Mouse (Mus musculus): Measurements from ENCODE around the gene Gm49027. TPM values are rescaled to one million over a fixed set of nuclear protein-coding genes. Genes with fewer than 3 reads are reported as not detected.

The Gm49027 gene
- polyA plus RNA-seq (2012; rRNA removed) = 5.6 and 6.2 TPM in 2 replicates

DNA sequence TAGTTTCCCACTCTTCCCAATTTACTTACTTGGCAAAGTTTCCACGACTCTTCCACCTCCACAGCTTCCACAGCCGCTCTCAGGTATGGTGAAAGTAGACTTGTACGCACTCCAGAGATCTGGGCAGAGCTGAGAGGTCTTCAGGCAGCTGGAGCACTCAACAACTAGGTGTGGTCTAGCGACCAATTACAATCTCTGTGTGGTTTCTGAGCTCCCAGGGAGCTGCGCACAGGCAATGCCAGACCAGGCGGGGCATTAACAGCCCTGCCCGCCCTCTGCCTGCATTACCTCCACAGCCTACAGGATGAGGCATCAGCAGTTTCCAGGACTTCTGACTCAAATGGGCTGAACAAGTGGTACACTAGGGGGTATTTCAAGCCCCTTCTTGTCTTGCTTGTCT lies at the start of gene Gm49027:
Gene Gm49027 (minus strand): TSS at position 208 of the 400 bp plus-strand sequence.
- H3K27ac ChIP-seq (ENCODE audit: insufficient read depth, low read length) = no peak within 1 kb of the TSS
- H3K4me1 ChIP-seq (ENCODE audit: control insufficient read depth, insufficient read depth, low read length) = no peaks in the 10 kb centered on the region
- TF ChIP-seq CTCF (IDR thresholded peaks at IDR 0.05; ENCODE audit: borderline replicate concordance, insufficient read depth, low read depth, low read length) (no peak), POLR2A (IDR thresholded peaks at IDR 0.05; ENCODE audit: borderline replicate concordance, insufficient read depth, low read length) (no peak)
- DNase-seq = peak in 1 of 2 experiments; percentile 8
- peak within 1 kb of the TSS; percentile 72 for H3K4me3 ChIP-seq (replicated peaks; ENCODE audit: insufficient read depth, low read depth, low read length)
- WGBS = 85% methylated on average over 7 of the region's 7 CpGs
- no peaks in the 10 kb centered on the region for H3K27me3 ChIP-seq (ENCODE audit: control insufficient read depth, insufficient read depth, low read length)

DNA sequence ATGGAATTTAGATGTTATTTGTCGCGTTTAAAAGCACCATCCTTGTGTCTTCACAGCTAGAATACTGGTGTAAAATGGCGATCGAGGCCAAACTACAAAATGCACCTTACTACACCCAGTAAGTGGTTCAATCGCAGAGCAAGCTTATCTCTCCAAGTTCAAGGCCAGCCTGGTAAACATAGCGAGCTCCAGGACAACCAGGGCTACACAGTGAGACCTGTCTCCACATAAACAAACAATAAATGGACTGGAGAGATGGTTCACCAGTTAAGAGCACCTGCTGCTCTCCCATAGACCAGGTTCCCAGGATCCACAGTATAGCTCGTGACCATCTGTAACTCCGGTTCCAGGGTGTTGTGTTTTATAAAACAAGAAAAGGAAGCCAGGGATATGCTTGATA lies 48.1 kb upstream of the Gm49027 start:
- H3K4me3 ChIP-seq (replicated peaks; ENCODE audit: insufficient read depth, low read depth, low read length) = peak overlapping the region; percentile 67
- no peaks in the 10 kb centered on the region for H3K27me3 ChIP-seq (ENCODE audit: control insufficient read depth, insufficient read depth, low read length)
- WGBS = 63% methylated on average over 8 of the region's 8 CpGs
- no peak overlapping the region for H3K27ac ChIP-seq (ENCODE audit: insufficient read depth, low read length)
- no peak for DNase-seq
- H3K4me1 ChIP-seq (ENCODE audit: control insufficient read depth, insufficient read depth, low read length) = no peaks in the 10 kb centered on the region
- TF ChIP-seq POLR2A (IDR thresholded peaks at IDR 0.05; ENCODE audit: borderline replicate concordance, insufficient read depth, low read length) (no peak), CTCF (IDR thresholded peaks at IDR 0.05; ENCODE audit: borderline replicate concordance, insufficient read depth, low read depth, low read length) (no peak)

DNA sequence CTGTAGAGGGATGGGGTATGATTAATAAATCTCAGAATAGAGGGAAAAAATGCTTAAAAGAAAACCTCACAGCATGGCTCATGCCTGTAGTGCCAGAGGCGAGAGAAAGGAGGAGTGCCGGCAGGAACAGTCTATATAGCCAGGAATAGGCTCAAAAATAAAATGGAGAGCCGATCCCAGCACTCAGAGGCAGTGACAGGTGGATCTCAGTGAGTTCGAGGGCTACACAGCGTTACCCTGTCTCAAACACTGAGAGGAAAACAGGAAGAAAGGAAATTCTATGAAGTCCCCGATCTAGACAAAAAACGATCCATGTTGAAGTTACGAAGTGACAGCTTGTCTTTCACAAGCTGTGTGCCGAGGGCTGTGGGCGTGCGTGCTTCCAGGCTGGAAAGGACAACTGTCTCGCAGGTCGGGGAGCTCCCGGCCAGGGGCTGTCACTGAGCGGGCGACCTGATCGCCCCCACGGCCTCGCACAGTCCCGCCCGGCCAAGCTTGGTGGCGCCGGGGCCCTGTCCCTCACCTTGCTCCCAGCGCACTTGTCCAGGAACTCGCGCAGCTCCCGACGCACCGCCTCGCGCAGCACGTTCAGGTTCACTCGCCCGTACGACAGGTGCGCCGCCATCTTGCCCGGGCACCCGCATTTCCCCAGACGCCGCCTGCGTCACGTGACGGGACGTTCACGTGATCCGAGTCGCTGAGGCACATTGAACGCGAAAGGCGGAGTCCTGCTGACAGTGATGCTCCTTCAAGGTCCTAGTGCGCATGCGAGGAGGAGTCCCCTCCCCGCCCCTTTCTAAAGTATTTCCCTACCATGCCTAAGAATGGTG lies 47.3 kb upstream of the Gm49027 start, which contains the start of gene Vps33a:
Gene Vps33a (minus strand): TSS at position 682 of the 830 bp plus-strand sequence.
- TF ChIP-seq POLR2A (IDR thresholded peaks at IDR 0.05; ENCODE audit: borderline replicate concordance, insufficient read depth, low read length) (peak; percentile 94), CTCF (IDR thresholded peaks at IDR 0.05; ENCODE audit: borderline replicate concordance, insufficient read depth, low read depth, low read length) (no peak)
- Histone ChIP-seq H3K4me1 (ENCODE audit: control insufficient read depth, insufficient read depth, low read length) (no peaks in the 10 kb centered on the region), H3K27me3 (ENCODE audit: control insufficient read depth, insufficient read depth, low read length) (no peaks in the 10 kb centered on the region), H3K4me3 (replicated peaks; ENCODE audit: insufficient read depth, low read depth, low read length) (peak within 1 kb of the TSS; percentile 67), H3K27ac (ENCODE audit: insufficient read depth, low read length) (peak within 1 kb of the TSS; percentile 69)
- under 1% methylated on average over 54 of the region's 54 CpGs for WGBS
- peak; percentile 97 to 98 for DNase-seq

DNA sequence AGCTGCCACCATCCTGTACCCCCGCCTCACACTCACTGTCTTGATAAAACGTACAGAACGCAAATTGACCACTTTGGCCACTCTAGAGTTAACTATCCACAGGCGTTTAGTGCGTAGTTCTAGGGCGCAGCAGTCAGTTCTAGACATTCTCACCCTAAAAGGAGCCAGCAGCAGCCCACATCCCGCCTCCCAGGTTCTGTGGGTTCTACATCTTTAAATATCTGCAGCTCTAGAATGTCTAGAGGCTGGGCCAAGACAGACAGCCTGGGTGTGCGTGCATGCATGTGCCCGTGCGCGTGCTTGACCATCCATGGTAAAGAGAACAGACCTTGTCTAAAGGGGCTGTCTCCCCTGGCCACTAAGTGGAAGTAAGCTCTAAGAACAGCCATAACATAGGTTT lies 35.8 kb upstream of the Gm49027 start:
- TF ChIP-seq CTCF (IDR thresholded peaks at IDR 0.05; ENCODE audit: borderline replicate concordance, insufficient read depth, low read depth, low read length) = no peak
- no peak for TF ChIP-seq POLR2A (IDR thresholded peaks at IDR 0.05; ENCODE audit: borderline replicate concordance, insufficient read depth, low read length)
- Histone ChIP-seq H3K27me3 (ENCODE audit: control insufficient read depth, insufficient read depth, low read length) (no peaks in the 10 kb centered on the region), H3K4me1 (ENCODE audit: control insufficient read depth, insufficient read depth, low read length) (no peaks in the 10 kb centered on the region), H3K4me3 (replicated peaks; ENCODE audit: insufficient read depth, low read depth, low read length) (no peak overlapping the region), H3K27ac (ENCODE audit: insufficient read depth, low read length) (no peak overlapping the region)
- 91% methylated on average over 11 of the region's 11 CpGs for WGBS
- DNase-seq = no peak

DNA sequence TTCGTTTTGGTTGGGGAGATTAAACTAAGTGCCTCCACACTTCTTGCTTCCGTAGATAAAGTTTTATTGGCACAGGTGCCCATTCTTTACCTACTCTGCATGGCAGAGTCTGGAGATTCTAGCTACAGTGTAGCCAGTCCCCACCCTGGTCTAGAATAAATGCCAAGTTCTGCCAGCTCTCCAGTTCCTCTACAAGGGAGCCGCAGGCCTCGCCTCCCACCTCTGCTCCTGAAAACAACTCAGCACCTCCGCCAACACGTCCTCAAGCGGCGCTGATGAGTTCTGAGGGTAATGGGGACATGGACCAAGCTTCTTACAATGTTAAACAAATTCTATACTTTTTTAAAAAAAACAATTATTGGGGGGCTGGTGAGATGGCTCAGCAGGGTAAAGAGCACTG lies 34.3 kb upstream of the Gm49027 start:
- no peak overlapping the region for H3K27ac ChIP-seq (ENCODE audit: insufficient read depth, low read length)
- DNase-seq = peak in 1 of 2 experiments; percentile 5
- no peak overlapping the region for H3K4me3 ChIP-seq (replicated peaks; ENCODE audit: insufficient read depth, low read depth, low read length)
- 93% methylated on average over 8 of the region's 8 CpGs for WGBS
- H3K4me1 ChIP-seq (ENCODE audit: control insufficient read depth, insufficient read depth, low read length) = no peaks in the 10 kb centered on the region
- TF ChIP-seq POLR2A (IDR thresholded peaks at IDR 0.05; ENCODE audit: borderline replicate concordance, insufficient read depth, low read length) (no peak), CTCF (IDR thresholded peaks at IDR 0.05; ENCODE audit: borderline replicate concordance, insufficient read depth, low read depth, low read length) (no peak)
- H3K27me3 ChIP-seq (ENCODE audit: control insufficient read depth, insufficient read depth, low read length) = no peaks in the 10 kb centered on the region

DNA sequence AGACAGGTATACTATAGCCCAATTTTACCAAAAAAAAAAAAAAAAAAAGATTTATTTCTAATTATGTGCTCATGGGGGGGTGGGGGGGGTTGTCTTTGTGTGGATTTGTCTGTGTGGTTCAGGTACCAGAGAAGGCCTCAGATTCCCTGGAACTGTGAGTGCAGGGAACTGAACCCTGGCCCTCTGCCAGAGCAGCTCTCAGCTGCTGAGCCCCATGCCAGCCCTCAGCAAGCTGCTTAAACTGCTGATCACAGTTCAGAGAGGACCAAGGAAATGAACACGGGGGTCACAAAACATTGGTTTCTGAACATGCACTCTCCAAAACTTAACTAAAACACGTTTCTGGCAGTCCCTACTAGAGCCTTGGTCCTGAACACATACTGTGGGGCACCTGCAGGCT lies 31.2 kb upstream of the Gm49027 start:
- H3K27me3 ChIP-seq (ENCODE audit: control insufficient read depth, insufficient read depth, low read length) = no peaks in the 10 kb centered on the region
- H3K27ac ChIP-seq (ENCODE audit: insufficient read depth, low read length) = no peak overlapping the region
- 10% methylated on average over 2 of the region's 2 CpGs for WGBS
- DNase-seq = peak; percentile 79 to 83
- TF ChIP-seq POLR2A (IDR thresholded peaks at IDR 0.05; ENCODE audit: borderline replicate concordance, insufficient read depth, low read length) (no peak), CTCF (IDR thresholded peaks at IDR 0.05; ENCODE audit: borderline replicate concordance, insufficient read depth, low read depth, low read length) (no peak)
- no peak overlapping the region for H3K4me3 ChIP-seq (replicated peaks; ENCODE audit: insufficient read depth, low read depth, low read length)
- no peaks in the 10 kb centered on the region for H3K4me1 ChIP-seq (ENCODE audit: control insufficient read depth, insufficient read depth, low read length)

DNA sequence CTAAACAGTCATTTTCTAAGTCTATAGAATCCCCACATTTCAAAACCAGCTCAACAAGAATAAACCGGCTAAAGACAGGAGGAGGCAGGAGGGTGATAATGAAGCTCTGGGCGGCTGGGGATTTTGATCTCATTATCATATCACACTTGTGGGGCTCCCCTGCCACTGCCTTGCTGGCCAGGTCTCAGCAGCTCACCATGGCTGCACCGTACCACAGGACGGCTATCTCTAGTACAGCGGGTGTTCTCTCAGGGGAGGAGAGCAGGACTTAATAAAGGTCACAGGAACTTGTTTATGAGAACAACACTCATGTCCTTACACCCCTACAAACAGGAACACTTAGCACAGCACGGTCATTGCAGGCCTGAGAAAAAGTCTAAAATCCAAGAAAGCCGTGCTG lies 30.4 kb upstream of the Gm49027 start:
- no peaks in the 10 kb centered on the region for H3K27me3 ChIP-seq (ENCODE audit: control insufficient read depth, insufficient read depth, low read length)
- no peak overlapping the region for H3K27ac ChIP-seq (ENCODE audit: insufficient read depth, low read length)
- H3K4me1 ChIP-seq (ENCODE audit: control insufficient read depth, insufficient read depth, low read length) = no peaks in the 10 kb centered on the region
- no peak for TF ChIP-seq CTCF (IDR thresholded peaks at IDR 0.05; ENCODE audit: borderline replicate concordance, insufficient read depth, low read depth, low read length)
- TF ChIP-seq POLR2A (IDR thresholded peaks at IDR 0.05; ENCODE audit: borderline replicate concordance, insufficient read depth, low read length) = no peak
- H3K4me3 ChIP-seq (replicated peaks; ENCODE audit: insufficient read depth, low read depth, low read length) = no peak overlapping the region
- 91% methylated on average over 7 of the region's 7 CpGs for WGBS
- DNase-seq = peak in 1 of 2 experiments; percentile 6

DNA sequence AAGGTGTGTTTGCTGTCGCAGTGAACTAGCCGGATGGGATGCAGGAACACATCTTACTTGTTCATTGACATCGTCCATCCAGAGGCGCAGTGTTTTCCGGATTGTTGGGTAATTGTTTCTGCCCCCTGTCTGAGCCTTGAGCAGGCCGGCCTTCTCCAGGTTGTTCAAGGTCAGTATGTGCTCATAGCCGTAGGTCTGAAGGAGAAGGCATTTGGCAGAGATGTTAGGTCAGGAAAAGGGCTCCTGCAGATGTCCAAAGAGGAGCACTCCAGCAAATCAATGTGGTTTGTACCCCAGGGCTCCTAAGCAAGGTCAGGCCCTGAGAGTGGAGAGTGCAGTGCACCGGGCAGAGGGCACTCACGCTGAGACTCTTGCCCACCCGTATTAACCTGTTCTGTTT lies 8.5 kb upstream of the Gm49027 start:
- no peak overlapping the region for H3K4me3 ChIP-seq (replicated peaks; ENCODE audit: insufficient read depth, low read depth, low read length)
- no peak overlapping the region for H3K27ac ChIP-seq (ENCODE audit: insufficient read depth, low read length)
- H3K4me1 ChIP-seq (ENCODE audit: control insufficient read depth, insufficient read depth, low read length) = no peaks in the 10 kb centered on the region
- H3K27me3 ChIP-seq (ENCODE audit: control insufficient read depth, insufficient read depth, low read length) = no peaks in the 10 kb centered on the region
- 92% methylated on average over 10 of the region's 10 CpGs for WGBS
- TF ChIP-seq POLR2A (IDR thresholded peaks at IDR 0.05; ENCODE audit: borderline replicate concordance, insufficient read depth, low read length) (no peak), CTCF (IDR thresholded peaks at IDR 0.05; ENCODE audit: borderline replicate concordance, insufficient read depth, low read depth, low read length) (no peak)
- DNase-seq = no peak

Measured in cerebellum, adult 2 months (tissue).